8 mouse cellular contexts compared by ENCODE assay signal in the genomic region with DNA sequence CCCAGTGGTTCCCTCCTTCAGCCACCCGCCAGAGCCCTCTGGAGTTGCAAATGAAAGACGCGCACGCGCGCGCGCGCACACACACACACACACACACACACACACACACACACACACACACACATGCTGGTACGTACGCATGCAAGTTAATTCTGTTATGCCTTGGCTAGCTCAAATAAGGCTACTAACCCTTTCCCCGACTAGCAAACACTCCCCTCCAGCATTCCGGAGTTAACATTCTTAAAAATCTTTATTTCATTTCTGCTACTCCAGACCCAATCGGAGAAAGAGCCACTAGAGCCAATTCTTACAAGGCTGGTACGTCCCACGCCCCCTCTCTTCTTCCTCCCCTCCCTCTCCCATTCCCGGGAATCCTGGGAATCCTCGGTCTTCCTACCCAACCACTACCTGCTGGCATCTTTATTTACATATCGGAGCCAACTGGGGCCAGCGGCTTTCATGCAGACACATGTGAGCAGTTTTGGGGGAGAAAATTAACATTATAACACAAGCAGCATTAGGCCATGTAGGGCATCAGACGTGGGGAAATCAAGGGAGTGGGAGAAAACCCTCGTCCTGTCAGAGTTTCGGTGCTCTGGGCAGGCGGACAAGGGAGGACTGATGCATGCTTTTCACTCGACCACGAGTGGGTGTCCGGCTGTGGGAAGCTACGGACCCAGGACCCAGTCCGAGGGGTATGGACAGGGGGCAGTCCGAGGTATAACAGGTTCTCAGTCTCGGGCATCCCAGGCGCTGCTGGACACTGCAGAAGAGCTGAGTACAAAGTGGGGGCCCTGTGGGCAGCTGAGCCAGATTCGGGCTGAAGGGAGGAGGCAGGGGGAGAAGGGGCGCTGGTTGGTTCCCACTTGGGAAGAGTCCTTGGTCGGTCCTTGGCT. TPM values are rescaled to one million over a fixed set of nuclear protein-coding genes. Genes with fewer than 3 reads are reported as not detected.
DNase-seq lines count a peak whose midpoint lies in the region; ATAC-seq lines count a peak whose summit lies in the region.

No protein-coding gene starts in this region.

- no peaks in the 10 kb centered on the region for H3K27me3 ChIP-seq in lung, embryonic 15.5 days
- H3K27me3 ChIP-seq in neural tube, embryonic 13.5 days, result no peaks in the 10 kb centered on the region

- 6% methylated on average over 35 of the region's 35 CpGs for WGBS in lung, embryonic 15.5 days
- WGBS in neural tube, embryonic 13.5 days, result 8% methylated on average over 35 of the region's 35 CpGs

- H3K4me1 ChIP-seq in lung, embryonic 15.5 days, result peaks cover 10% of the 10 kb centered on the region
- H3K4me1 ChIP-seq in neural tube, embryonic 13.5 days (replicated peaks), result peaks cover 16% of the 10 kb centered on the region

- 0 out of 2 replicates have a peak overlapping the region, but pooled peaks have one; percentile 19 for H3K27ac ChIP-seq in lung, embryonic 15.5 days
- no peak overlapping the region for H3K27ac ChIP-seq in neural tube, embryonic 13.5 days (replicated peaks)

- peak; percentile 20; the same call in 1 of the 2 replicates for ATAC-seq in cerebellum, adult (ENCODE audit: insufficient number of reproducible peaks, low FRiP score, low TSS enrichment)
- no peak for ATAC-seq in lung, embryonic 15.5 days (ENCODE audit: borderline replicate concordance, extremely low read depth, low FRiP score, low TSS enrichment)
- peak; percentile 48 for ATAC-seq in neural tube, embryonic 13.5 days (ENCODE audit: low read depth)

- no peak overlapping the region for H3K9ac ChIP-seq in lung, embryonic 15.5 days
- peak overlapping the region; percentile 65 for H3K9ac ChIP-seq in neural tube, embryonic 13.5 days

- H3K4me3 ChIP-seq in lung, embryonic 15.5 days, result peak overlapping the region; percentile 40
- H3K4me3 ChIP-seq in neural tube, embryonic 13.5 days, result peak overlapping the region; percentile 39

- no peaks in the 10 kb centered on the region for H3K9me3 ChIP-seq in lung, embryonic 15.5 days
- no peaks in the 10 kb centered on the region for H3K9me3 ChIP-seq in neural tube, embryonic 13.5 days

- peak overlapping the region; percentile 75 for H3K4me2 ChIP-seq in lung, embryonic 15.5 days
- H3K4me2 ChIP-seq in neural tube, embryonic 13.5 days, result peak overlapping the region; percentile 65

- no peaks in the 10 kb centered on the region for H3K36me3 ChIP-seq in lung, embryonic 15.5 days
- H3K36me3 ChIP-seq in neural tube, embryonic 13.5 days, result no peaks in the 10 kb centered on the region

- DNase-seq in cerebellum, postnatal 4 days (ENCODE audit: low spot score in 2 of 2), result no peak
- DNase-seq in lung, adult 18-20 months, result no peak
- DNase-seq in kidney, postnatal 4 days, result peak; percentile 27 to 38
- no peak for DNase-seq in gastrocnemius, adult 18-20 months (ENCODE audit: low spot score)
- no peak for DNase-seq in layer of hippocampus, adult 9-10 months (ENCODE audit: low spot score)

RNA-seq across cellular contexts. Expression of gene Hebp2, which starts 3.7 kb away (rescaled TPM):
- 8.7 and 11.6 TPM in 2 replicates for polyA plus RNA-seq in lung, embryonic 15.5 days (2015; fragmentation: Nextera tagmentation; extraction: Ambion mirVana)
- 14.7 and 15.2 TPM in 2 replicates for polyA plus RNA-seq in neural tube, embryonic 13.5 days (2015; fragmentation: Nextera tagmentation; extraction: Ambion mirVana)
- total RNA-seq in gastrocnemius, adult 18-20 months (2021), result under 1 TPM; 0.37 to 0.76 TPM

Comparison
In these comparisons a context has a peak if more than half of its experiments do, and no peak if none do; other contexts are left out.
1. DNase-seq: peak in kidney, postnatal 4 days (2 of 2); none in cerebellum, postnatal 4 days (0 of 2), lung, adult 18-20 months (0 of 2), gastrocnemius, adult 18-20 months (single experiment) and layer of hippocampus, adult 9-10 months (single experiment).